Mouse (Mus musculus) thymus, adult 2 months (tissue): Measurements from ENCODE around the gene Rxylt1.

Source experiments
- CTCF ChIP-seq: fragments of 200-500 bp; IDR thresholded peaks from 2 replicates; pipeline ENCODE4 v1.5.1; 2012; ENCODE audit warnings: mild to moderate bottlenecking, control low read depth, low read length, moderate library complexity, borderline replicate concordance; ENCODE audit not compliant: control insufficient read depth, poor library complexity, insufficient read depth; ENCODE audit errors: extremely low read depth
- POLR2A ChIP-seq: fragments of 200-500 bp; IDR thresholded peaks from 2 replicates; pipeline ENCODE4 v1.6.1; 2012; ENCODE audit warnings: mild to moderate bottlenecking, low read length, control low read depth, moderate library complexity; ENCODE audit not compliant: control insufficient read depth, poor library complexity, insufficient read depth; ENCODE audit errors: extremely low read depth

GRCm38 (mm10) chr10:122045946-122046345, 51.2 kb downstream of the Rxylt1 start:
- TF ChIP-seq POLR2A (no peak), CTCF (no peak)
